Mouse (Mus musculus) liver, embryonic 14.5 days (tissue): ENCODE data around the gene Ptbp3.
"Not testable (repeated sequence)": the region's sequence is repeated elsewhere in the genome, so short reads cannot be mapped to it uniquely, and the experiment has no call there.

Experiments used
- CTCF ChIP-seq: IDR thresholded peaks from 2 replicates; pipeline ENCODE4 v1.5.1; 2016; ENCODE audit warnings: antibody characterized with exemption, low read depth, control low read depth
- EP300 ChIP-seq: IDR thresholded peaks from 2 replicates; pipeline ENCODE4 v1.6.1; 2016; ENCODE audit warnings: antibody characterized with exemption, low read depth

- TF ChIP-seq CTCF, EP300: not testable (repeated sequence)
These were observed 21.4 kb upstream of the Ptbp3 start for GRCm38 (mm10) chr4:59570519-59570918.
